Mouse (Mus musculus) 3134 (cell line): ENCODE data around the gene Mob3b.
"Not testable (repeated sequence)": the region's sequence is repeated elsewhere in the genome, so short reads cannot be mapped to it uniquely, and the experiment has no call there.

Source experiments
- DNase-seq: peaks from one replicate; pipeline ENCODE4 v3.0.0-alpha.2; 2011; ENCODE audit warnings: low spot score; ENCODE audit not compliant: insufficient read length; ENCODE audit errors: extremely low read depth

Mob3b gene

DNA sequence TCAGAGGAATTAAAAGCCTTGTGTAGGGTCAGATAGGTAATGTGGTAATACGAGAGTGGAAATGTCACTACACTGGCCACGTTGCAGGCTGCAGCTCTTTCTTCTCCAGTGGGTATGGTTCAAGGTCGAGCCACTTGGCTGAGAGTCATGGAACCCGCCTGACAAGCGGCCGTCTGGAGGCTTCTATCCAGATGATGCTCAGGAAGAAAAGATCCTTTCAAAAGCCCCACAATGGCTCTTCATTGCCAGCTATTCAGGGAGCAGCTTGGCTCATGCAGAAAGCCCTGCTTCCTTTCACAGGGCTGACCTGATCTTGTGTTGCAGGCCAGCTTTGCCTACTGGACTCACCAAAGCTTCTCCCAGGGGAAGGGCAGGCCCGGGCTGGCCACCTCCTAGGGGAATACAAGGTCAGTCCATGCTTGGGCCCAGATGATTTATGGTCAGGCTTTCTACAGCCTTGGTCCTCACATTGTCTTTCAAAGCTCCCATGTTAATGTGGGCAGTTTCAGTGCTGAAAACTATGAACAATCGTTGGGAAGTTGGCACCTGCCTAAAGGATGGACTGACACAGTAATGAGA is 176.7 kb downstream of the Mob3b start:
- no peak for DNase-seq

- no peak for DNase-seq
Observed at GRCm38 (mm10) chr4:34976916-34977702, 180.2 kb downstream of the Mob3b start.

DNA sequence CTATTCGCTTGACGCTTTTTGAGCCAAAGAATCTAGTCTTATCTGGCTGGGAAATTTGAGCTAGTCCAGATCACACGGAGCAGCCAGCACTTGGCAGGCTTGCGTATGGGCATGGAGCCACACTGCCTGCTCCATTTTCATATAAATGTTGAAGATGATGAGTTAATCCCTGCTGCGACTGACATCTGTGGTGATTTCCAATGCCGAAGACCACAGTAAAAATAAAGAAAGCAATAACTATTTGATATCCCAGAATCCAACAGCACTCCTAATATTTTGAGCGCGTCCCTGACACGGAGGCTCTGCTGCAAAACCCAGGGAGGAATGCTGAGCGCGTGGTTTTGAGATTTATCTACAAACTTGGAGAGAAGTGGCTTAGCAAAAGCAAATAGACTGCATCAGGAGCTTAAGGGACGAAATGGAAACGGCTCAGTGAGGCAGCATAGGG is 180.9 kb downstream of the Mob3b start:
- no peak for DNase-seq

DNA sequence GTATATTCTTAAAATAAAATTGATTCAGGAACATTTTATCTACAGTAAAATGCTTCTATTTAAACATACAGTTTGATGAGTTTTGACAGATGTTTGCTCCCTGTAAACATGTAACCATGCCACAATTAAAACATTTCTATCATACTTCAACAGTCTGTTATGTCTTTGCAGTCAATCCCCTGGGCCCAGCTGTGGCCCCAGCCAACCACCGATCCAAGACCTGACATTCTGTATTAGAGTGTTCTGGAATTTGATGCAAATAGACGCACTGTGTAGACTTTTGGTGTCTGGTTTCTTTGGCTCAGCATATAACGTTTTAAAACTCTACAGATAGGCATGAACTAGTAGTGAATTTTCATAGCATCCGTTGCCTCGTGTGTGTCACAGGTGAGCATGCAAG is 182.5 kb downstream of the Mob3b start:
- DNase-seq = no peak

DNA sequence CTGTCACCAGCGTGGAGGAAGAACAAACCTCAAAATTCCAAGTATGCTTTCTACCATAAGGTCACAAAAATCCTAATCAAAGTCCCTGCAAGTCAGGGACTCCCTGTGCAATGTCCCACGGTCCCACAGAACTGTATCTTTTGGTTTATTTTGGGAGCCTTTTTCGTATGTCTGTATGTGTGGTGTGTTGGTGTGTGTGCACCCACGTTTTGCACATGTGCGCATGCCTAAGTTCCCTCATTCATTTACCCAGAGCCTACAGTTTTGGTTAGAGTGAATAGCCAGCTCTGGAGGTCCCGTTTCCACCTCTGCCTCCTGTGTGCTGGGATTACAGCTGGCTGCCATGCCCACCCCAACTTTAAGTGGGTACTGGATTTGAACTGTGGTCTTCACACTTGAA is 189.7 kb downstream of the Mob3b start:
- no peak for DNase-seq

- no peak for DNase-seq
Observed at GRCm38 (mm10) chr4:34966336-34966957, 190.8 kb downstream of the Mob3b start.

GRCm38 (mm10) chr4:34964906-34965305 is 192.4 kb downstream of the Mob3b start:
- no peak for DNase-seq

DNA sequence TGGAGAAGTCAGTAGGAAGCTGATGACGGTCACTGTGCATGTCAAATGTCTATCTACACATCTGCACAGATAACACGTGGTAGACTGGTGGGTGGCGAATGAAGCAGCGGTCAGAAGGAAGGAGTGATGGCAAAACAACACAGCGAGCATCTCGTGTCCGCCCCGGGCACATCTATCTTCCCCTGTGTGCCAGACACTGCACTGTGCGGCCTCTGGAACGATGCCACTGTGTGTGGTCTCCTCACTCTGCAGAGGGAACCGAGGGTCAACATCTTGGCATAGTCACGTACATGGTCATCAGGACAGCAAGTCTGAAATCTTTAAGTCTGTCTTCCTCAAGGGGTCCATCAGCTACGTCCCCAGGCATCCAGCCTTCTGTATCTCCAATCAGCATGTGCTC is 193.3 kb downstream of the Mob3b start:
- no peak for DNase-seq

DNA sequence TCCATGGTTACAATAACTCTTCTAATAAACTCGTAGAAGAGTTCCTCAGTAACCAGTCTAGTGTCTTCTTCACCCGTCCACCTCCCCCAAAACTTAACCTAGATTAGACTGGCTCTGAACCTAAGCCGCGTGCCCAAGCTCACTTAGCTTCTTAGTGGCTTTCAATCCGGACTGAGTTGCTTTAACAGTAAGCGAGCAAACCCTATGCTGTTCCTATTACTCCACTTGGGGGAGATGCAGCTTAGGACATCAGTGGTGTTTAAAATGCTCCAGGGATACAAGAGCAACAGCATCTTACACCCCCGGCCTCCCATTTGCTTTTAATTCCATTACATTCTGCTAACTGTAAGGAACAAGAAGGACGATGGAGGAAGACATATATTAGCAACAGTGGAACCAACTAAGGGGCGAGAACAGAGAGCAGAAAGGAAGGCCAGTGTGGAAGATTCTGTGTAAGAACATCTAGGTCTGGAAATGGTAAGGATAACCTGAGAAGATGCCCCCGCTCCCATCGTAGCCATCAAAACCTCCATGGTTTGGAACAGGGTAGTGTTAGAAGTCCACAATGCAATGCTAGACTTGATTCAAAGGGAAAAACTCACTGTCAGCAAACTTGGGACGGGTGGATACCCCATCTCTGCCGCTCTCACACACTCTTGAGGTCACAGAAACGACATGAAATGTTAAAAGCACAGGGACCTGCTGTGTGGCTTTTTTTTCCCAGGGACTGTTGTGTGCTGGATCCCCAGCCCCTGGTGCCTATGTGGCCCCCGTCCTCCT is 196.3 kb downstream of the Mob3b start:
- no peak for DNase-seq

- DNase-seq = no peak
Observed at GRCm38 (mm10) chr4:34959477-34959876, 197.8 kb downstream of the Mob3b start.

GRCm38 (mm10) chr4:34958155-34959028 is 198.9 kb downstream of the Mob3b start:
- DNase-seq = peak; percentile 41

DNA sequence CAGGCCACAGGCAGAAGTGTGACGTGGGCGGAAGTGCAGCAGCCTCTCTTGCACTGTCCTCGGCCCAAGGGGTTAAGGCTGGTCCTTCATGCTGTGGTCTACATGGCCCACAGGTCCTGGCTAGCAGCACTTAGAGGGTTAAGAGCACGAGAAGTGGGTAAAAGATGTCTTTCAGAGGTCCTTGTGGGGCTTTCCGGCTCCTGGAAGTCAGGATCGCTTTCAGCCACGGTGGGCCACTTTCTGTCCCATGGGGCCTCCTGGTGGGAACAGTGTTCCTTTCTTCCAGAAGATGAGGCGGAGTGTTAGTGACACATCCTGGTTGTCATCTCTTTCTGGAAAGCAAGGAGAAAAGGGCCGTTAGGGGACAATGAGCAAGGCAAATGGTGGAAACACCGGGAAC is 203.6 kb downstream of the Mob3b start:
- DNase-seq = no peak

- DNase-seq = no peak
Observed at GRCm38 (mm10) chr4:34947181-34947580, 210.1 kb downstream of the Mob3b start.

DNA sequence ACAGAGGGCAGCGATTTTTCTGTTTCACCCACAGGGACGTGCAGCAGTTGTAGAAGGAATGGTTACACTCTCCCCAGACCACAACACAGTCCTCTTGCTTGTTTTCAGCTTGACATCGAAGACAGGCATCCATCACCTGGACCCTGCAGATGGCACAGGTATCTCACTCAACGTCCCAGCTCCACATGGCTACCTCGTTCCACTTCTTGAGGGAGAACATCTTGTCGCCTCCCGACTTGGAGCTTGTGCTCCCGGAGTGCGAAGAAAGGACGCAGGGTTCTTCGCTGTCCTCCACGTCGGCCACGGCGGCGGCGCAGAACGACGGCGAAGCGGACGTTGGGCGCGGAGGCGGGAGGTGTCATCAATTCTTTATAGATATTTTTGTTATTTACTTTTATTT is 216.2 kb downstream of the Mob3b start:
- no peak for DNase-seq

DNA sequence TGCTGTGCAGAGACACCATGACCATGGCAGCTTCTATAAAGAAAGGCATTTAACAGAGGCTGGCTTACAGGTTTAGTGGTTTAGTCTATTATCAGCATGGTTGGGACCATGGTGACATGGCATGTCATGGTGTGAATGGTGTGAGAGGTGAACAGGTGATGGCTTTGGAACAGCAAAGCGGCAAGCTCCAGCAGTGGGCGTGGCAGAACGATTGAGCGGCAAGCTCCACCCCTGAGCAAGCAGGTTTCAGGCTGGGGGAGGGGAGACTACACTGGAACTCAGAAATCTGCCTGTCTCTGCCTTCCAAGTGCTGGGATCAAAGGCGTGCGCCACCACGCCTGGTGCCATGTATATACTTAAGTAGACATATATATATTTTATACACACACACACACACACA is 228.9 kb downstream of the Mob3b start:
- not testable (repeated sequence) for DNase-seq

- peak; percentile 26 for DNase-seq
Observed at GRCm38 (mm10) chr4:34922177-34922870, 235.0 kb downstream of the Mob3b start.

GRCm38 (mm10) chr4:34917400-34917799 is 239.9 kb downstream of the Mob3b start:
- no peak for DNase-seq

GRCm38 (mm10) chr4:34912171-34912570 is 245.1 kb downstream of the Mob3b start:
- DNase-seq = no peak

DNA sequence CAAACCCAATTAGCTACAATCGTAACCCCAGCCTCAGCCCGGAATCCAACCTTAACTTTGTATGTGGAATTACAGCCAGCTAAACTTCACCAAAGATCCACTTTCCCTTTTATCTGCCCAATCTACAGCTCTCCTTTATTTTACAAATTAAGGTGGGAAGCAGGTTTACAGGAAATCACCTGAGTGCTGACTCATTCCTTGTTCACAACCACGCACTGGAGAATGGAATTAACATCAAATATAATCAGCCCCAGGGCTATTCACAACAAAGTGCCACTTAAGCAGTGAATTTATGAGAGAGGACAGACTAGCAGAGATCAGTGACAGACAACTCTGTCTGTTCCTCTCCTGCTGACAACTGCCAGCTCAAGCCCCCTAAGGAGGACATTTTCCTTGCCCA is 245.9 kb downstream of the Mob3b start:
- no peak for DNase-seq

- no peak for DNase-seq
Observed at GRCm38 (mm10) chr4:34908127-34908526, 249.2 kb downstream of the Mob3b start.
